Mouse (Mus musculus) frontal cortex, adult 2 months (tissue): Measurements from ENCODE around the gene Epha8. TPM values are rescaled to one million over a fixed set of nuclear protein-coding genes. Genes with fewer than 3 reads are reported as not detected.

Experiments used
- polyA plus RNA-seq: library from polyadenylated mRNA; depleted of rRNA; stranded (reverse); fragments of >200 nt; gene quantifications from 2 replicates; pipeline ENCODE4 v1.2.3, GENCODE M21; 2012; rRNA removed

Epha8 gene
- polyA plus RNA-seq, 1 experiment = 5.1 TPM

Other genes with a start within 250 kb of the Epha8 start
- 7.3 and 8.9 TPM in 2 replicates for gene Ephb2, start 120.8 kb downstream of the Epha8 start, polyA plus RNA-seq
- gene C1qb, start 70.6 kb downstream of the Epha8 start, polyA plus RNA-seq = 100 and 129 TPM in 2 replicates
- gene C1qc, start 63.8 kb downstream of the Epha8 start, polyA plus RNA-seq = 58.3 and 84.6 TPM in 2 replicates
- 67.6 and 92.8 TPM in 2 replicates for gene C1qa, start 58.0 kb downstream of the Epha8 start, polyA plus RNA-seq
- 7.4 and 7.5 TPM in 2 replicates for gene Zbtb40, start 92.0 kb upstream of the Epha8 start, polyA plus RNA-seq